Mouse (Mus musculus) forebrain, embryonic 12.5 days (tissue): ENCODE results near the gene Retreg1. TPM values are rescaled to one million over a fixed set of nuclear protein-coding genes. Genes with fewer than 3 reads are reported as not detected.

Experiments used
- ATAC-seq: fragments of 200-750 bp; cut with Nextera tagmentation; 2 replicates; pipeline ENCODE4 v1.8.0; 2017; ENCODE audit warnings: moderate TSS enrichment; ENCODE audit not compliant: low FRiP score
- H3K27ac ChIP-seq: fragments of 300-500 bp; sonication (generic); 2 replicates; pipeline ENCODE4 v1.5.1; 2016; ENCODE audit warnings: mild to moderate bottlenecking
- H3K27me3 ChIP-seq: fragments of 300-500 bp; sonication (generic); 2 replicates; pipeline ENCODE4 v1.6.1; 2016; ENCODE audit warnings: mild to moderate bottlenecking
- H3K36me3 ChIP-seq: fragments of 300-500 bp; sonication (generic); replicated peaks from 2 replicates; pipeline ENCODE4 v1.6.1; 2016; ENCODE audit warnings: mild to moderate bottlenecking
- H3K4me1 ChIP-seq: fragments of 300-500 bp; sonication (generic); 2 replicates; pipeline ENCODE4 v1.6.1; 2016
- H3K4me2 ChIP-seq: fragments of 300-500 bp; sonication (generic); 2 replicates; pipeline ENCODE4 v1.6.1; 2016; ENCODE audit warnings: mild to moderate bottlenecking, moderate library complexity
- H3K4me3 ChIP-seq: fragments of 300-500 bp; sonication (generic); replicated peaks from 2 replicates; pipeline ENCODE4 v1.5.1; 2016; ENCODE audit warnings: mild to moderate bottlenecking
- H3K9ac ChIP-seq: fragments of 300-500 bp; sonication (generic); 2 replicates; pipeline ENCODE4 v1.6.1; 2016; ENCODE audit warnings: mild to moderate bottlenecking
- H3K9me3 ChIP-seq: fragments of 300-500 bp; sonication (generic); 2 replicates; pipeline ENCODE4 v1.6.1; 2016
- WGBS: fragments of 180-500 bp; shearing (Covaris S2); methylation state at CpG from one replicate; pipeline ENCODE4 v1.1.7; 2016; 5-methylcytosine and 5-hydroxymethylcytosine counted together
- polyA plus RNA-seq: library from polyadenylated mRNA; unstranded; fragments of >200 nt; fragmentation: Nextera tagmentation; extraction: Ambion mirVana; gene quantifications from 2 replicates; pipeline ENCODE4 v1.2.1, GENCODE M21; 2016

Retreg1 gene
- polyA plus RNA-seq, 1 experiment from 2014 or later: 2.8 TPM

- no peak overlapping the region for H3K27ac ChIP-seq
- no peak overlapping the region for H3K4me2 ChIP-seq
- H3K9me3 ChIP-seq: no peaks in the 10 kb centered on the region
- H3K4me1 ChIP-seq: no peaks in the 10 kb centered on the region; the same call in 1 of the 2 replicates
- no peaks in the 10 kb centered on the region for H3K36me3 ChIP-seq
- ATAC-seq: no peak
- 85% methylated on average over 5 of the region's 5 CpGs for WGBS
- no peaks in the 10 kb centered on the region for H3K27me3 ChIP-seq
- H3K4me3 ChIP-seq: no peak overlapping the region
- H3K9ac ChIP-seq: no peak overlapping the region
These were observed 26.1 kb downstream of the Retreg1 start for GRCm38 (mm10) chr15:25869129-25869528.

GRCm38 (mm10) chr15:25871470-25871869 is 28.5 kb downstream of the Retreg1 start:
- no peak overlapping the region for H3K27ac ChIP-seq
- H3K27me3 ChIP-seq: no peaks in the 10 kb centered on the region
- no peaks in the 10 kb centered on the region; the same call in 1 of the 2 replicates for H3K4me1 ChIP-seq
- no peak for ATAC-seq
- H3K9me3 ChIP-seq: no peaks in the 10 kb centered on the region
- H3K9ac ChIP-seq: no peak overlapping the region
- 92% methylated on average over 7 of the region's 7 CpGs for WGBS
- no peaks in the 10 kb centered on the region for H3K36me3 ChIP-seq
- no peak overlapping the region for H3K4me3 ChIP-seq
- H3K4me2 ChIP-seq: no peak overlapping the region

GRCm38 (mm10) chr15:25872118-25872517 is 29.1 kb downstream of the Retreg1 start:
- no peaks in the 10 kb centered on the region; the same call in 1 of the 2 replicates for H3K4me1 ChIP-seq
- H3K27ac ChIP-seq: no peak overlapping the region
- no peak for ATAC-seq
- no peaks in the 10 kb centered on the region for H3K27me3 ChIP-seq
- H3K4me2 ChIP-seq: no peak overlapping the region
- no peak overlapping the region for H3K9ac ChIP-seq
- H3K4me3 ChIP-seq: no peak overlapping the region
- WGBS: 58% methylated on average over 9 of the region's 9 CpGs
- H3K36me3 ChIP-seq: no peaks in the 10 kb centered on the region
- no peaks in the 10 kb centered on the region for H3K9me3 ChIP-seq

- Histone ChIP-seq H3K9me3 (no peaks in the 10 kb centered on the region), H3K4me1 (peaks cover 3% of the 10 kb centered on the region), H3K4me3 (no peak overlapping the region), H3K4me2 (no peak overlapping the region), H3K27me3 (no peaks in the 10 kb centered on the region), H3K9ac (no peak overlapping the region), H3K36me3 (no peaks in the 10 kb centered on the region), H3K27ac (no peak overlapping the region)
- ATAC-seq: no peak
- WGBS: 90% methylated on average over 9 of the region's 9 CpGs
These were observed 29.7 kb downstream of the Retreg1 start for GRCm38 (mm10) chr15:25872657-25873056.

- no peak for ATAC-seq
- H3K27ac ChIP-seq: no peak overlapping the region
- H3K36me3 ChIP-seq: no peaks in the 10 kb centered on the region
These were observed 30.6 kb downstream of the Retreg1 start for GRCm38 (mm10) chr15:25873536-25873935.

GRCm38 (mm10) chr15:25876601-25877161 is 33.7 kb downstream of the Retreg1 start:
- 62% methylated on average over 15 of the region's 15 CpGs for WGBS
- Histone ChIP-seq H3K27me3 (no peaks in the 10 kb centered on the region), H3K4me1 (peaks cover 7% of the 10 kb centered on the region), H3K27ac (no peak overlapping the region), H3K9ac (no peak overlapping the region), H3K9me3 (no peaks in the 10 kb centered on the region), H3K4me3 (no peak overlapping the region), H3K36me3 (no peaks in the 10 kb centered on the region), H3K4me2 (no peak overlapping the region)
- ATAC-seq: no peak

More at GRCm38 (mm10) chr15:25873536-25873935, 30.6 kb downstream of the Retreg1 start:
- 92% methylated on average over 1 of the region's 1 CpGs for WGBS
- Histone ChIP-seq H3K4me3 (no peak overlapping the region), H3K9ac (no peak overlapping the region), H3K4me1 (peaks cover 7% of the 10 kb centered on the region), H3K27me3 (no peaks in the 10 kb centered on the region), H3K9me3 (no peaks in the 10 kb centered on the region), H3K4me2 (no peak overlapping the region)

- peaks cover 10% of the 10 kb centered on the region for H3K4me1 ChIP-seq
- no peak overlapping the region for H3K9ac ChIP-seq
- no peak overlapping the region for H3K4me2 ChIP-seq
- 28% methylated on average over 7 of the region's 7 CpGs for WGBS
- no peaks in the 10 kb centered on the region for H3K27me3 ChIP-seq
- ATAC-seq: no peak; the same call in 1 of the 2 replicates
- H3K9me3 ChIP-seq: no peaks in the 10 kb centered on the region
- H3K4me3 ChIP-seq: no peak overlapping the region
- no peak overlapping the region for H3K27ac ChIP-seq
- no peaks in the 10 kb centered on the region for H3K36me3 ChIP-seq
These were observed 34.8 kb downstream of the Retreg1 start for GRCm38 (mm10) chr15:25877798-25878197.

- H3K36me3 ChIP-seq: no peaks in the 10 kb centered on the region
- no peak overlapping the region for H3K4me3 ChIP-seq
- H3K4me1 ChIP-seq: peaks cover 10% of the 10 kb centered on the region
- no peaks in the 10 kb centered on the region for H3K27me3 ChIP-seq
- no peak overlapping the region for H3K9ac ChIP-seq
- 81% methylated on average over 6 of the region's 6 CpGs for WGBS
- ATAC-seq: no peak
- no peak overlapping the region for H3K4me2 ChIP-seq
- H3K27ac ChIP-seq: no peak overlapping the region
- H3K9me3 ChIP-seq: no peaks in the 10 kb centered on the region
These were observed 36.2 kb downstream of the Retreg1 start for GRCm38 (mm10) chr15:25879229-25879628.

GRCm38 (mm10) chr15:25880192-25880591 is 37.2 kb downstream of the Retreg1 start:
- no peak overlapping the region for H3K4me3 ChIP-seq
- 84% methylated on average over 5 of the region's 5 CpGs for WGBS
- no peaks in the 10 kb centered on the region for H3K27me3 ChIP-seq
- no peak overlapping the region for H3K9ac ChIP-seq
- H3K9me3 ChIP-seq: no peaks in the 10 kb centered on the region
- H3K36me3 ChIP-seq: no peaks in the 10 kb centered on the region
- H3K27ac ChIP-seq: no peak overlapping the region
- H3K4me2 ChIP-seq: no peak overlapping the region
- peaks cover 10% of the 10 kb centered on the region for H3K4me1 ChIP-seq
- ATAC-seq: no peak

- Histone ChIP-seq H3K4me1 (peaks cover 10% of the 10 kb centered on the region), H3K4me3 (no peak overlapping the region), H3K9me3 (no peaks in the 10 kb centered on the region), H3K27me3 (no peaks in the 10 kb centered on the region), H3K36me3 (no peaks in the 10 kb centered on the region), H3K9ac (no peak overlapping the region), H3K27ac (no peak overlapping the region), H3K4me2 (no peak overlapping the region)
- 66% methylated on average over 4 of the region's 4 CpGs for WGBS
- no peak for ATAC-seq
These were observed 39.0 kb downstream of the Retreg1 start for GRCm38 (mm10) chr15:25882002-25882401.

- Histone ChIP-seq H3K4me2 (no peak overlapping the region), H3K27me3 (no peaks in the 10 kb centered on the region), H3K4me1 (0 out of 2 replicates have a peak, but pooled peaks cover 3% of the 10 kb centered on the region), H3K9me3 (no peaks in the 10 kb centered on the region), H3K36me3 (no peaks in the 10 kb centered on the region), H3K27ac (no peak overlapping the region), H3K9ac (no peak overlapping the region), H3K4me3 (no peak overlapping the region)
- no peak for ATAC-seq
- 89% methylated on average over 14 of the region's 14 CpGs for WGBS
These were observed 41.5 kb downstream of the Retreg1 start for GRCm38 (mm10) chr15:25884416-25884958.

GRCm38 (mm10) chr15:25886581-25887011 is 43.6 kb downstream of the Retreg1 start:
- no peak for ATAC-seq

GRCm38 (mm10) chr15:25889927-25890326 is 46.9 kb downstream of the Retreg1 start:
- no peak for ATAC-seq
- 97% methylated on average over 5 of the region's 5 CpGs for WGBS
- Histone ChIP-seq H3K27me3 (no peaks in the 10 kb centered on the region), H3K4me3 (no peak overlapping the region), H3K36me3 (no peaks in the 10 kb centered on the region), H3K9me3 (no peaks in the 10 kb centered on the region), H3K4me1 (no peaks in the 10 kb centered on the region), H3K9ac (no peak overlapping the region), H3K4me2 (no peak overlapping the region), H3K27ac (no peak overlapping the region)

More at GRCm38 (mm10) chr15:25886581-25887011, 43.6 kb downstream of the Retreg1 start:
- Histone ChIP-seq H3K4me2 (no peak overlapping the region), H3K27me3 (no peaks in the 10 kb centered on the region), H3K36me3 (no peaks in the 10 kb centered on the region), H3K4me1 (0 out of 2 replicates have a peak, but pooled peaks cover 3% of the 10 kb centered on the region), H3K9me3 (no peaks in the 10 kb centered on the region), H3K27ac (no peak overlapping the region), H3K9ac (no peak overlapping the region), H3K4me3 (no peak overlapping the region)
- 88% methylated on average over 6 of the region's 6 CpGs for WGBS
